Mouse (Mus musculus): Measurements from ENCODE around the gene Gtf3c5.

Gtf3c5 gene

GRCm38 (mm10) chr2:28534436-28535262 is 48.9 kb downstream of the Gtf3c5 start:
- no peak for DNase-seq (ENCODE audit: low spot score)

- DNase-seq (ENCODE audit: low spot score) = no peak
Measured at GRCm38 (mm10) chr2:28533901-28534435, 49.6 kb downstream of the Gtf3c5 start.

GRCm38 (mm10) chr2:28532938-28533771 is 50.4 kb downstream of the Gtf3c5 start:
- peak; percentile 87 for DNase-seq (ENCODE audit: low spot score)

GRCm38 (mm10) chr2:28530311-28530710 is 53.2 kb downstream of the Gtf3c5 start:
- no peak for DNase-seq (ENCODE audit: low spot score)

- no peak for DNase-seq (ENCODE audit: low spot score)
Measured at GRCm38 (mm10) chr2:28529856-28530255, 53.7 kb downstream of the Gtf3c5 start.

- no peak for DNase-seq (ENCODE audit: low spot score)
Measured at GRCm38 (mm10) chr2:28528354-28528730, 55.2 kb downstream of the Gtf3c5 start.

DNA sequence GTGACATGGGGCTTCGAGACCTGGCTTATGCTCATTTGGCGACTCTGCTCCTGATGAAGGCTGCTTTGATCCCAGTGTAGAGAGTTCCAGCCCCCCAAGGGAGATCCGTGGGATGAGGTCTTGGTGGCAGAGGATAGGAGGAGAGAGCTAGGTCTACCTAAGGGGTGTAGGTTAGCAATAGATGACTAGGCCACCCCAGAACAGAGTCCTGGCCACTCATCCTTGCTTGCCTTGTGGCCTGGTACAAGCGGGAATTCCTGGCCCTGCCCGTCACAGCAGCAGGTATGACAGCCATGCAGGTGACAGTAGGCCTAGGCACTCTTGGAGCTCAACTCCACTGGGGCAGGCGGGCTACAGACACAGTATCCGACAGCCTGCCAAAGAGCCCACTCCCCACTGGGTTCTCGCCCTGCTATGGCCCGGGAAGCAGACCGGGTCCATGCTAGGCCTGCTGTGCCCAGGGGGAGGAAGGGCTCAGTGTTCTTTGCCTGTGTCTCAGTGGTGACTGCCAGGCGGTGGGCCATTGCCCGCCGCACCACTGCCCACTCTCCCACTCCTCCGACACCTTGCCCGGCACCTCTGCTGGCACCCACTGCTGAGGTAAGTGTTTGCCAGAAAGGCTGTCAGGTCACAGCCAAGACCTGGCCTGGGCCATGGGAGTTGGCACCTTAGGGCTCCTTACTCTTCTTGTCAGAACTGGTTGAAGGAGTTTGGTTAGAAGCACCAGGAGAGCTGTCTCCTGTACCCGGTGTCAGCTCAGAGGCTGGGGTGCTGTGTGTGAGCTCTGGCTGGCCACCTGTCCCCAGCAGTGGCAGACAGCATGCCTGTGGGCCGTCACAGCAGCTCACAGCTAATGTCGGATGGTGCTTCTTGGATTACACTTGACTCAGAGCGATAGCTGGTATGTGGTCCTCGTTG is 55.9 kb downstream of the Gtf3c5 start:
- no peak for DNase-seq (ENCODE audit: low spot score)

GRCm38 (mm10) chr2:28525943-28526876 is 57.3 kb downstream of the Gtf3c5 start:
- DNase-seq (ENCODE audit: low spot score) = no peak

GRCm38 (mm10) chr2:28525219-28525942 is 58.2 kb downstream of the Gtf3c5 start:
- peak; percentile 34 for DNase-seq (ENCODE audit: low spot score)

- DNase-seq (ENCODE audit: low spot score) = no peak
Measured at GRCm38 (mm10) chr2:28524406-28524805, 59.1 kb downstream of the Gtf3c5 start.

DNA sequence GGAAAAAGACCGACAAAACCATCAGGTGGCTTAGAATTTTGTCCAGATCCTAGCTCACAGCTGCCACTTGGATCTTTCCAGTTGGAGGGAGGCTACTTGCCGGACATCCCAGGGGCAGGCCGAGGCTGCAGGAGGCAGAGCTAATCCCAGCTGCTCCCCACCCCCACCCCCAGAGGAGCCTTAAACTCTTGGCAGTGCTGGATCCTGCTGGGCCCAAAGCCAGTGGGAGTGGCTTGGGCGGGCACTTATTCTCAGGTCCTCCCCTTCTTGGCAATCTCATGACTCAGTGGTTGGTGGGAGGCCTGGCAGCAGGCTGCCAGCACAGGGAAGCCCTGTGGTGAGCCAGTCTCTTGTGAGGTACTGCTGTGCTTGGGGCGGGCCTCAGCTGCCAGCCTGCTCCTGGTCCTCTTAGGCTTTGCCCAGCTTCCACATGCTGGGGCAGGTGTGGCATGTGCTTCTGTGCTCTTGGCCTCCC is 59.9 kb downstream of the Gtf3c5 start:
- DNase-seq (ENCODE audit: low spot score) = peak; percentile 82

GRCm38 (mm10) chr2:28522166-28522565 is 61.4 kb downstream of the Gtf3c5 start:
- DNase-seq (ENCODE audit: low spot score) = no peak

- DNase-seq (ENCODE audit: low spot score) = no peak
Measured at GRCm38 (mm10) chr2:28521571-28522151, 61.9 kb downstream of the Gtf3c5 start.

DNA sequence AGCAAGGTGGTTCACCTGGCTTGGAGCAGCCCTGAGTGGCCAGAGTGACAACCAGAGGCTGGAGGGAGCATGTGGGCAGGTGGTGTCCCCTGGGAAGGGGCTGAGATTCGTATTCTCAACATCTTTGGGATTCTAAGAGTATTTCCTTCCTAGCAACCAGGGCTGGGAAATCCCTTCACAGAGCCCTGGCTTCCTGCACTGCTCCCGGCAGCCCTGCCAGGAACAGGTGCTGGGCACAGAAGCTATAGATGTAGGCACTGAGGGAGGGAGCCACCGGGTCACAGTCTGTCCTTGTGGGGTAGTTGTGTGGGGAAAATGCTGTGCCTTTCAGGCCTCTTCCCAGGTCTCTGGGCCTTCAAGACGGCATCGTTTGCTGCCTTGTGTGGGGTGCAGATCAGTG is 63.0 kb downstream of the Gtf3c5 start:
- no peak for DNase-seq (ENCODE audit: low spot score)

GRCm38 (mm10) chr2:28518231-28518630 is 65.3 kb downstream of the Gtf3c5 start:
- no peak for DNase-seq (ENCODE audit: low spot score)

- peak; percentile 73 for DNase-seq (ENCODE audit: low spot score)
Measured at GRCm38 (mm10) chr2:28517206-28517909, 66.2 kb downstream of the Gtf3c5 start.

All from ovary, postnatal 36 days (tissue).